Comparison of ENCODE assay signal across 25 mouse cellular contexts in the genomic region with DNA sequence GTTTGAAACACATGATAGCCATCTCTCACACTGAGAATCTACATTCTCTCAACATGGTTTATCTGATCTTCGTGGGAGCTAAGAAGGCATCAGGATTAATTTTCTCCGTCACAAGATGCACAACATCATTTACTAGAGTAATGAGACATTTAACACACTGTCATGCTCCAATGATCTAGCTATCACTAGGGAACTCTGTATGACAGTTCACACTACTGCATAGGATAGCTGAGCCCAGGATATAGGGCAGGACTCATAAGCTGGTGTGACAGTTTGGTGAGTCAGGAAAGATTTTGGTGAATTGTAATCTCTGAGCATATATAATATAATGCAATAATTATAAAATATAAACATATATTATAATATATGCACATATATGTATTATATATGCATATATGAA.
"Had no signal": no experiment of that assay in that cellular context is flagged by ENCODE, and none has a peak within 500 bp of the region (broad histone marks: within the 10 kb centered on the region; RNA-seq: fewer than 3 reads in every experiment).

No protein-coding gene starts in this region.

- H3K9ac ChIP-seq: limb, embryonic 13.5 days; liver, embryonic 12.5 days; liver, embryonic 15.5 days; lung, embryonic 15.5 days; neural tube, embryonic 13.5 days had no signal

- H3K27ac ChIP-seq: layer of hippocampus, adult 2 months; limb, embryonic 10.5 days; limb, embryonic 13.5 days; liver, embryonic 12.5 days; liver, embryonic 15.5 days; lung, embryonic 15.5 days; midbrain, embryonic 10.5 days; neural tube, embryonic 13.5 days; stomach, postnatal 0 days had no signal

- H3K4me2 ChIP-seq: limb, embryonic 13.5 days; liver, embryonic 12.5 days; liver, embryonic 15.5 days; lung, embryonic 15.5 days; neural tube, embryonic 13.5 days had no signal

- H3K9me3 ChIP-seq: limb, embryonic 10.5 days; limb, embryonic 13.5 days; liver, embryonic 12.5 days; liver, embryonic 15.5 days; lung, embryonic 15.5 days; megakaryocyte, embryonic 14.5 days; midbrain, embryonic 10.5 days; neural tube, embryonic 13.5 days had no signal

- H3K4me1 ChIP-seq: limb, embryonic 10.5 days; limb, embryonic 13.5 days; liver, embryonic 12.5 days; liver, embryonic 15.5 days; lung, embryonic 15.5 days; megakaryocyte, embryonic 14.5 days; midbrain, embryonic 10.5 days; neural tube, embryonic 13.5 days had no signal

- ATAC-seq: liver, embryonic 12.5 days; midbrain, embryonic 16.5 days had no signal

- H3K36me3 ChIP-seq: limb, embryonic 10.5 days; limb, embryonic 13.5 days; liver, embryonic 12.5 days; liver, embryonic 15.5 days; lung, embryonic 15.5 days; midbrain, embryonic 10.5 days; neural tube, embryonic 13.5 days had no signal

- DNase-seq: kidney, adult 18-20 months; kidney, adult 9 months; kidney, postnatal 25 days; layer of hippocampus, adult 9-11 months; liver; lung, adult 18-20 months; lung, postnatal 10 days; lung, postnatal 36 days; right cerebral cortex, adult 18-20 months; right cerebral cortex, postnatal 14 days; right cerebral cortex, postnatal 4 days; thymus, adult 2 months; thymus, postnatal 14 days; thymus, postnatal 4 days had no signal

- H3K27me3 ChIP-seq: limb, embryonic 13.5 days; liver, embryonic 12.5 days; liver, embryonic 15.5 days; lung, embryonic 15.5 days; megakaryocyte, embryonic 14.5 days; neural tube, embryonic 13.5 days had no signal

- H3K4me3 ChIP-seq: layer of hippocampus, adult 2 months; limb, embryonic 10.5 days; limb, embryonic 13.5 days; liver, embryonic 12.5 days; liver, embryonic 15.5 days; lung, embryonic 15.5 days; megakaryocyte, embryonic 14.5 days; midbrain, embryonic 10.5 days; neural tube, embryonic 13.5 days had no signal
